Mouse (Mus musculus): ENCODE measurements at regions not wholly inside any gene's neighbourhood (a gene's known extent, or its start where the extent isn't known, plus 50 kb on each side); places are given as distances from the start of the nearest gene placed in this dataset.

GRCm38 (mm10) chr3:26552890-26553289, 84.5 kb upstream of the Spata16 start:
- peak; percentile 92 to 95 for ATAC-seq (replicated peaks in 1 of 2; ENCODE audit: insufficient read depth in 1 of 2, low FRiP score in 2 of 2, low TSS enrichment in 1 of 2, low read depth in 1 of 2, poor library complexity in 2 of 2, severe bottlenecking in 2 of 2)

- ATAC-seq (replicated peaks in 1 of 2; ENCODE audit: insufficient read depth in 1 of 2, low FRiP score in 2 of 2, low TSS enrichment in 1 of 2, low read depth in 1 of 2, poor library complexity in 2 of 2, severe bottlenecking in 2 of 2), result no peak
Observed at GRCm38 (mm10) chr3:26585126-26585525, 52.3 kb upstream of the Spata16 start.
